Mouse (Mus musculus) lung, postnatal 0 days (tissue): ENCODE data around the gene 1110017D15Rik.

ENCODE experiments used
- CTCF ChIP-seq: IDR thresholded peaks from 2 replicates; pipeline ENCODE4 v1.5.1; 2016; ENCODE audit warnings: antibody characterized with exemption, mild to moderate bottlenecking
- EP300 ChIP-seq: IDR thresholded peaks from 2 replicates; pipeline ENCODE4 v1.6.1; 2016; ENCODE audit warnings: antibody characterized with exemption, mild to moderate bottlenecking, control low read depth

DNA sequence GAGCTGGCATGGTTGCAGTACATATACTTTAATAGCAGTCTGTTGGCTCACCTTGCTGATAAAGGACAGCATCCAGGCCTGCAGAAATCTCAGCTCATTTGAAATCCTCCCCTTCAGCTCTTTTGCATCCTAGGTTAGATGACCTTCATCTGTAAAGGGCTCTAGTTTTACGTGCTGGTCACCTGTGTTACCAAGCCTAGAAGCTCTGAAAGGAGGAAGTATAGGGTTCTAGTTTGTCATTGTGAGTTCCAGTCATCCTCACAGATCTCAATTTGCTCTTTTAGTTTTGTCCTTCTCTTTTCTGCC, 45.8 kb downstream of the 1110017D15Rik start:
- TF ChIP-seq CTCF (no peak), EP300 (no peak)
